Mouse (Mus musculus): Measurements from ENCODE around the gene Maged2.

DNA sequence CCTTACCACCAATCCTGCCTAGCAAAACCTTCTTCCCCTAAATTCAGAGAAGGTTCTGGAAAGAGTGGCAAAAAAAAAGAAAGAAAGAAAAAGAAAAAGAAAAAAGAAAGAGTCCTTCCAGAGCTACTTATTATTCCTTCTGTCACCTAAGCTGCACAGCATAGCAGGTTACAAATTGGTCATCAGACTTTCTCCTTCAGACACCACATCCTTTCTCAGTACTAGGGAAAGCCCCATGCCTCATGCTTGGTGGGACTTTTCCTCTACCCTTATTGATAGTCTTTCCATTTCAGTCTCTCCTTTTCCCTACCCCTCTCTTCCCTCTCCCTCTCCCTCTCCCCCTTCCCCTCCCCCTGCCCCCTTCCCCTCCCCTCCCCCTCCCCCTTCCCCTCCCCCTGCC is 3.1 kb upstream of the Maged2 start:
- TF ChIP-seq CTCF (IDR thresholded peaks at IDR 0.05; ENCODE audit: borderline replicate concordance, extremely low read depth, insufficient read depth, insufficient read length) (no peak), POLR2A (IDR thresholded peaks at IDR 0.05; ENCODE audit: borderline replicate concordance, extremely low read depth, insufficient read depth, insufficient read length, poor library complexity, severe bottlenecking) (no peak)
